Mouse (Mus musculus) adrenal gland, adult 18-20 months (tissue): Measurements from ENCODE around the gene Vmn1r202. TPM values are rescaled to one million over a fixed set of nuclear protein-coding genes. Genes with fewer than 3 reads are reported as not detected.
"Not testable (repeated sequence)": the region's sequence is repeated elsewhere in the genome, so short reads cannot be mapped to it uniquely, and the experiment has no call there.

Experiments
- DNase-seq, 2 experiments: peaks; one replicate each; pipeline ENCODE4 v3.0.0; 2021 to 2022; ENCODE audit warnings: low spot score in 2 of 2
- long read RNA-seq, 2 experiments: library from polyadenylated mRNA; stranded (forward); transcript quantifications; one replicate each; pipeline ENCODE4 v2.0.0; 2021
- total RNA-seq, 2 experiments: library from RNA; stranded (reverse); gene quantifications; 1 replicate in 1 of 2; 2 replicates in 1 of 2; pipeline ENCODE4 v1.2.3; 2021

Vmn1r202 gene
- total RNA-seq: not detected
- long read RNA-seq, experiment 1: 0 reads
- long read RNA-seq, experiment 2: 0 reads

DNA sequence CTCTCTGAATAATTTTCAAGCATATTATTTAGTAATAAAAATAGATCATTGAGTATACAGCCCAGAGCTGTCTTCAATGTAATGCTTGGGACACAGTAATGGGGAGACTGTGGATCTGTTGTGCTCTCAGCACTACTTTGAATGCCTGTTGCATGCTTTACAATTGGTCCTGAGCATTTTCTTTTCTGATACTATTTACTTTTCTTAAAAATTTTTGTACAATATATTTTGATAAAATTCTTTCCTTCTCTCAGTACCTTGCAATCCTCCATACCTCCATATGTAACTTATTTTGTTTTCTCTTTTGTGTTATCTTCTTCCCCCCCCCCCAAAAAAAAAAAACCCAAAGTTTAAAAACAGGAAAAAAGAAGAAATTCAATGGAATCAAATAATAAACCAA is at the start of gene Vmn1r202:
TSS of gene Vmn1r202 (minus strand) at position 101 of the 400 bp plus-strand sequence.
- no peak for DNase-seq

DNA sequence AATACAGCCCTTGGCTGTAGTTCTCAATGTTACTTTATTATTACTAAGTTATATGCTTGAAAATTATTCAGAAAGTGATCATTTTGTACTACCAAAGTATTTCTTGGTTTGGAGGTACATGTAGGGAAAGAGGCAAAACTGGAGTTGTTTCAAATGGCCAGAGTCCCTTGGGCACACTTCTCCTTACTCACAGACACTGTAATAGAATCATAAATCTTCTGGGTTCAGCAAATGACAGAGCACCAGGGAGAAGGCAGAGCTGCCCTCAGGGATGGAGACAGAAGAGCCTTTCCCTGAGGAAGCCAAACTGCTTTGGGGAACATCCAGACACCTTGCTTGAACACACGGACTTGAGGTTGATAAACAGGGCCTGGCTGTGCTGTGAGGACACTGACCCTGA is 47.7 kb upstream of the Vmn1r202 start, which contains the start of gene Vmn1r204:
TSS of gene Vmn1r204 (plus strand) at position 301 of the 400 bp plus-strand sequence.
- DNase-seq: not testable (repeated sequence)

DNA sequence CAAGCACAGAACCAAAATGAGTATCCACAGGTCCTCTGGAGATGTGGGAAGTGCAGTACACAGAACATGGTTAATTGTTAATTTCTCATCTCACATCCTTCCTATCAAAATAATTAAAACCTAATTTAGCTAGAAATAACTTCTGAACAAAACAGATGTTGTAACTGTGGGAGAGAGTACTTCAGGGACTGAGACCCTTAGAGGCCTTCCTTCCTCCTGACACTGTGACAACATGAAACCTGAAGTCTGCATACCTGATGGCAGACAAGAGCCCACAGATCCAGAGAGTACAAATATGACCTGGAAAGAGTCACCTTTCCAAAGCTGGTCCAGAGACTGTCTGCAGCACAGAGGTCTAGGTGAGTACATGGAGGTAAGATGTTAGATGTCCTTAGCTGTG is 12.6 kb upstream of the Vmn1r202 start, which contains the start of gene Vmn1r203:
TSS of gene Vmn1r203 (plus strand) at position 301 of the 400 bp plus-strand sequence.
- no peak for DNase-seq

DNA sequence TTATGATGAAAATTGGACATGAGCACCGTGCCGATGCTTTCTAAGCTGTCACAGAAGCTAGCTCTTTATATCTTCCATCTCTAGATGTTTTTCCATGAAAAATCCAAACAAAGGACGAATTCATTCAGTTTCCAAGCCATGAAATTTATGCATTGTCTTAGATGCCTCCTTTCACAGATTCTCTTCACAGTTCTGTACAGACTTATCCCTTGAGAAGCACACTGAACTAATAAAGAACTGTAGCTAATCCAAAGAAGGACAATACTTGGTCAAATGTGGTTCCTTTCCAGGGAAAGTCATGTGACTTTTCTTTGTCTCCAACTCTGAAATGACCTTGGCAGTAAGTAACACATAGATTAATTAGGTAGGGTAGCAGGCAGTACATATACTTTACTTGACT is 2.8 kb downstream of the Vmn1r202 start:
- DNase-seq: no peak

DNA sequence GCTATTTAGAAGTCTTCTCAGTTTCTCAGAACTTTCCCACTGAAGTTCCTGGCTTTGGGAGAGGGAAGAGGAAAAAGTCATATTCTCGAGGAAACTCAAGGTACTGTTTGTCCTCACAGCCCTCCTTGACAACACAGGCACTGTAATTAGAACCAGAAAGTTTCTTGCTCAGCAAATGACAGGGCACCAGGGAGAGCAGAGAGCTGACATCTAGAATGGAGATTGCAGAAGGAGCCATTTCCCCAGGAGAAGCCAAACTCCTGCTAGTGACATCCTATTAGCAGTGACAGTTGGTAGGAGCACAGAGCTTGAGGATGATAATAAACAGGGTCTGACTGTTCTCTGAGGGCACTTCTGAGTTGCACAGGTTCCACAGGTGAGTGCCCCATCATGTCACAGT is 33.6 kb downstream of the Vmn1r202 start, which contains the start of gene Vmn1r201:
TSS of gene Vmn1r201 (plus strand) at position 301 of the 400 bp plus-strand sequence.
- no peak for DNase-seq

DNA sequence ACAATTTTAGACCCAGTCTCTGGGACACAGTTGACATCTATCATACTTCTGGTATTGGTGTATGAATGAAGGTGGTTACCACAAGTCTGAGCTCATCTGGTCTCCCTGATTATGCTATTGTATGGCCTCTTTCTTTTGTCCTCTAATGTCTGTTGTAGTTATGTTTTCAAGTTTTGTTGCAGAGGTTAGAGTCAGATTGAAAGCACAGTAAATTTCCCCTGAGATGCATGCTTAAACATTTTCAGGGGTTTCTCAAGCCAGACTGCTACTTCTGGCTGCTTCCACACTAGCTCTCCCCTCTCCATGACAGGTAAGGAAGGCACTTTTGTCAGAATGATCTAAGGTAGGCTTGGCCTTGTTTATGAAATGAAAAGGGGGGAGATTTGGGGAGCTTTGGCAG is 50.0 kb downstream of the Vmn1r202 start:
- no peak for DNase-seq

Other genes with a start within 250 kb of the Vmn1r202 start
- gene Vmn1r195, start 234.9 kb downstream of the Vmn1r202 start, total RNA-seq: not detected
- gene Vmn1r196, start 215.5 kb downstream of the Vmn1r202 start, total RNA-seq: not detected
- gene Vmn1r197, start 180.8 kb downstream of the Vmn1r202 start, total RNA-seq: not detected
- gene Vmn1r198, start 155.0 kb downstream of the Vmn1r202 start, total RNA-seq: not detected
- gene Vmn1r199, start 125.6 kb downstream of the Vmn1r202 start, total RNA-seq: not detected
- gene Vmn1r200, start 115.0 kb downstream of the Vmn1r202 start, total RNA-seq: not detected
- not detected for gene Vmn1r201, start 33.5 kb downstream of the Vmn1r202 start, total RNA-seq
- not detected for gene Vmn1r203, start 12.7 kb upstream of the Vmn1r202 start, total RNA-seq
- not detected for gene Vmn1r204, start 47.8 kb upstream of the Vmn1r202 start, total RNA-seq
- not detected for gene Vmn1r205, start 87.6 kb upstream of the Vmn1r202 start, total RNA-seq
- gene Vmn1r206, start 118.9 kb upstream of the Vmn1r202 start, total RNA-seq: not detected
- not detected for gene Vmn1r207-ps, start 224.2 kb upstream of the Vmn1r202 start, total RNA-seq